Mouse (Mus musculus): Measurements from ENCODE around the gene Slc6a15.

- TF ChIP-seq MAX (IDR thresholded peaks at IDR 0.05; ENCODE audit: low read length): no peak
- TF ChIP-seq POLR2A (IDR thresholded peaks at IDR 0.05; ENCODE audit: control insufficient read depth in 1 of 2, insufficient read depth in 1 of 2, low read depth in 1 of 2, low read length in 2 of 2, poor library complexity in 1 of 2): no peak
- no peak for TF ChIP-seq EP300 (IDR thresholded peaks at IDR 0.05; ENCODE audit: low read depth in 1 of 2, low read length in 2 of 2)
These were observed 33.3 kb upstream of the Slc6a15 start for GRCm38 (mm10) chr10:103334306-103334705.
